Mouse (Mus musculus) layer of hippocampus, adult 9-11 months (tissue): Measurements from ENCODE around the gene Terb2.
A peak's percentile ranks its signal among the peaks of the same experiment; 100 is the strongest.

ENCODE experiments used
- DNase-seq: peaks from one replicate; pipeline ENCODE4 v3.0.0; 2022

Gene Terb2

DNA sequence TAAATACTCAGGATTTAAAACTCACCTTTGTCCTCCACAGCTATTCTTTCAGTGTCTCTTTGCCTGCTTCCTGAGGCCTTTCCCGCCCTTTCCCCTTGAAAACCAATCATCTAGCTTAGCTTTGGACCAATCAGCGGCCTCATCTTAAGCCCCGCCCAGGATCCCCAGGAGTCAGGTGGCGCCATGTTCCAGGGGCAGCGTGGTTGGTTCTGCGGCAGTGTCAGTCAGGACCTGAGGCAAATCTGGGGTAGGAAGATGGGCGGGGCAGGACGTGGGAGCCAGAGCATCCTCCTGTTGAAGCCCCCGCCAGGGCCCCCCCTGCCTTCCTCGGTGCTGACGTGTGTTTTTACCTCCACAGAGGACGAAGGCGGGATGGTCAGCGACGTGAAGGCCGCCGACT is at the start of gene Terb2, which contains the start of gene Patl2:
TSS of gene Terb2 (plus strand) at position 167 of the 400 bp plus-strand sequence.
TSS of gene Patl2 (minus strand) at position 84 of the 400 bp plus-strand sequence.
- DNase-seq: no peak

DNA sequence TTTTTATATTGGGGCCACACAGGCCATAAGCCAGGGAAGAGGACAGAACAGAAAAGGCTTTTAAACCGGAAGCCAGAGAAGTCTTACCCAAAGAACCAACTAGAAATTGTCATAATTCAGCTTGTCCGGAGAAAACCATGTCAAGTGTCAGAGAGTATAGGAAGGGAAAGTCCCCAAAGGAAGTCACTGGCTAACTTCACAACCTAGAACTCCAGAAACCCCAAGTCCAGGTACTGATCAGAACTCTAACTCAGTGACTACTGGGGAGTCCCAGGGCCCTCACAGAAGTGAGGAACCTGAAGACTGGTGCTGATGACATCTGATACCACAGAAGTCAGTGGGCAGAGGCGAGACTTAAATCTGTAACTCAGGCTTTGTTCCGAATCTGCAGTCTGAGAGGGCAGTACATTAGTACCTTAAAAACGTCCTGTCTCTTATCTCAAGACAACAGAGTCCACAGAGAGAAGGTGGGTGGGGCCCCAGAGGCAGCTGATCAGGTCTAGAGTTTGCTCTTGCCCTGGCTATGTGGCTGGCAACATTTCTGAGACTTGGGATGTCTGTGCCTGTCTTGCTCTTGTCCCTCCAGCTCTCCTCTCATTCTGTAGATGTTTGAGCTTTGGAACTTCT is 48.1 kb upstream of the Terb2 start:
- DNase-seq: no peak

DNA sequence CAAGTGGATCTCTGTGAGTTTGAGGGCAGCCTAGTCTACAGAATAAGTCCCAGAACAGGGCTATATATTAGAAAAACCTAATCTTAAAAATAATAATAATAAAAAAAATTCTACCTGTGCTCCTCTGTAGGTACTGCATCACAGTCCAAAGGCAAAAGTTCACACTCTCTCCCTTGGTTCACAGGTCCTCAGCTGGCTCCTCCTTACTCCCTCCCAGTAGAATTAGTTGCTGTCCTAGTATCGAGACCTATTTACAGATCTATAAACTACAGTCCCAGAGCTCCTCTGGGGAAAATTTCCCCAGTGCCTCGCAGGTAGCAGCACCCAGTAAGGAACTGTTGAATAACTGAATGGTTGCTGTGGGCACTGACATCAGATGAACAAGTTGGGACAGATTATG is 45.3 kb upstream of the Terb2 start:
- DNase-seq: no peak

DNA sequence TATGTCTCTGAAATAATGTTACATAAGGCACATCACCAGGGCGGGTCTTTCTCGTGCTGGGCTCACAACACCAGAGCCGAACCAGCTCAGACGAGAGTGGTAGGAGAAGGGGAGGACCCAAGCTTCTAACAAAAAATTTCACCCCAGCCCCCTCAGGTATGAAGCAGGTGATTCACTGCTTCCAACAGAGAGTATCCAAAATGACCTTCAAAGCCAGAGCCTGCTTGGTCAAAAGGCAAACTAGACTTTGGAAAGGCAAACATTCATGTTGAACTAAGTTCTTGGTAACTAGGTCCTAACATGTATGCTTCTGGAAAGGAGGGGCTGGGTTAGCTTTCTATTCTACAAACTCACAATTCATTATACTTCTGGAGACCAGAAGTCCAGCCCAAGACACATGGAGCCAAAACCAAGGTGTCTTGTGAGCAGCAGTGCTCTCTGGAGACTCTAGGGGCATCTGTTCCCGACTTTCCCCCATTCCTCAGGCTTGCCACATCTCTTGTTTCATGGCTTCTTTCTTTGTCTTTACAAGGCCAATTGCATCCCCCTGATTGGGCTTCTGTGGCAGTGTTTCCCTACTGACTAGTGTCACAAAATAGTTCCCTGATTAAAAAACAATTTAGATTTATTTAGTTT is 44.6 kb upstream of the Terb2 start:
- no peak for DNase-seq

DNA sequence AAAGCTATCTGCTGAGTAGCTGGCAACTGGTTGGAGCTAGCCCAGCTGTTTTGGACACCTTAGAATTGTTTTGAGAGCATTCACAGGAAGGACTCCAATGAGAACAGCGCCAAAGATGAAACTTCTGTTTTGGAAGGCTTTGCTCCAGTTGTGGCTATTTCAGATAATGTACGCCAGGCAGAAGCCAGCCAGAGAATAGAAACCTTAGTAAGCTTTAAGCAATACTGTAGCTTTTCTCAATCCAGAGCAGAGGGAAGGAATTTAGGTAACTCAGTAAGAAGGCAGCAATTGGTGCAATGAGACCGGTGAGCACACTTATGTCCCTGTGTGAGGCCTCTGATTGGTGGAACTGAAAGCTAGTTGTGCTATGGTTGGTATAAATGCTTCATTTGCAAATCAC is 43.0 kb upstream of the Terb2 start:
- DNase-seq: no peak

DNA sequence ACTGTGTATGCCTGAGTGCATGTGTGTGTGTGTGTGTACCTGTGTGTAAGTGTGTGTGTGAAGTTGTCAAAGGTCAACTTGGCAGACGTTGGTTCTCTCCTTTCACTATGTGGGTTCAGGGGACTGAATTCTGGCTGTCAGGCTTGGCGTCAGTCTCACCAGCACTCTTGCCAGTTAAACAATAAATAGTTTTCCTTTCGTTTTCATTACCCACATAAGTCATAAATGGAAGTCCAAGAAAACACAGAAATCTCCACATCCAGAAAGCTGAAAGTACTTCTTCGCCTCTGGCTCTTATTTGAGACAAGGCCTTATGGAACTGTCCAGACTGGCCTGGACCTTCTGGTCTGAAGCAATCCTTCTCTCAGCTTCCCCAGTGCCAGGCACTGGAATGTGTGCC is 40.3 kb upstream of the Terb2 start:
- DNase-seq: no peak

DNA sequence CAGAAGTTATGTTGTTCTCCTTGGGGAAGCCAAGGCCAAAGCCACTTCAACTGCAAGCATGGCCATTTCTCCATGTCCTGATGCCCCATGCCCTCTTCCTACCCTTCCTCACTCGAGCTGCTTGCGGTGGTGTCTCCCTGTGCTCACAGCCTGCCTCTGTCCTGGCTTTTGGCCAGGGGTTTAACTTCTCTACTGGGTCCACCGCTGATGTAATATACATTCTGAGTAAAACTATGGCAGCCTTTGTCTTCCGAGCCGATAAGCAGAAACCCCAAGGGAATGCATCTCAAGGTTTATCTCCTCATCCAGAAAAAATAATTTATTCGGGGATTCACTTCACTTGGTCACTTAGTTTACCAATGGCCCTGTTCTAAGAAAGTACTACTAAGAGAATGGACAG is 39.4 kb upstream of the Terb2 start:
- peak; percentile 63 for DNase-seq

DNA sequence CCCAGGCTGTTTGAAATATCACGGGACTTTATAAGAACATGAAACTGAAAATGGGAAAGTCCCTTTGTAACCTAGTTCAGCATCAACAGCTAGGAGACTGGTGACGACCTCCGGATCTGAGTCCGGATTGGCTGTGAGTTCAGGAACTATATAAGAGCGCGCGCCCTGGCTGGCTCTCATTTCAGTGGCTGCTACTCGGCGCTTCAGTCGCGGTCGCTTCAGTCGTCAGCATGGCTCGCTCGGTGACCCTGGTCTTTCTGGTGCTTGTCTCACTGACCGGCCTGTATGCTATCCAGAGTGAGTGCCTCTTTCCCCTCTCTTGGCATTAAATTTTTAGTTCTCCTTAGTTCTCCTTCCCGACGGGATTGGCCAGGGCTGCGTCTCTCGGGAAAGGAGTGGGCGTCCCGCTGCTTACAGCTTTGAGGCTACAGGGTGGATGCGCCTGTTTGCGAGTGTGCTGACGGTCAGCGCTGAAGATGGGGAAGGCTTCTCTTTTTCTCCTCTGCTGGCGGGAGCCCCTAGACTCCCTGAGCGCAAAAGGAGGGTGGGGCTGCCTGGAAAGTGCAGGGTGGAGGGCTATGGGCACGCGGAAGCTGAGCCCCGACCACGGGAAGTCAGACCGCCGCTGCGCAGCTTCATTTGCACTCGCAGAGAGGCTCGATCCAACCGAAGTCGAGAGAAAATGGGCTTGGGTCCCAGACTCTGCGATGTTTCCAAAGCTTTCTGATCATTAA is 38.4 kb upstream of the Terb2 start, which contains the start of gene B2m:
TSS of gene B2m (plus strand) at position 179 of the 734 bp plus-strand sequence.
- DNase-seq: peak; percentile 96

DNA sequence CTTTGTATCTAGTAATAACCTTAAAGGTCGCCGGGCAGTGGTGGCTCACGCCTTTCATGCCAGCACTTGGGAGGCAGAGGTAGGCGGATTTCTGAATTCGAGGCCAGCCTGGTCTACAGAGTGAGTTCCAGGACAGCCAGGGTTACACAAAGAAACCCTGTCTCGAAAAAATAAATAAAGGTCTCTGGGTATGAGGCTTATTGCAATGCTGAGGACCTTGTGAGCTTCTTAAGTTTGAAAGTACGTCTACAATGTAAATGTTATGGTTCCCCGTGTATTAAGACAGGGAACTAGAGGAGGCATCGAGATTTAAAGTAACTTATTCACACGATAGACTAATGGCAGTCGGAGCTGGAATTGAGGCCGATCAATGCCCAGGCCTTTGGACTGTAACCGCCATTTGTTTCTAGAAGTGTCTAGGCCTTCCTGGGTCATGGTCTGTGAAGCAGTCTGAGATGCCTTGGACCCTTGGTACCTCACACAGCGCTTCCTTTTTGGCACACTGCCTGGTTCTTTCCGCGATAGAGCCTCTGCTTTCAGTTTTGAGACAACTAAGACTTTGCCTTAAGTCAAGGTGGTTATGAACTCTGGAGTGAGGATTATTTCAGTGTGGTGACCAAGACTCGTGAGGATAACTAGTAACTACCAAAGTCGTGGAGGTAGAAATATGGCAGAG is 37.7 kb upstream of the Terb2 start:
- peak; percentile 67 for DNase-seq

DNA sequence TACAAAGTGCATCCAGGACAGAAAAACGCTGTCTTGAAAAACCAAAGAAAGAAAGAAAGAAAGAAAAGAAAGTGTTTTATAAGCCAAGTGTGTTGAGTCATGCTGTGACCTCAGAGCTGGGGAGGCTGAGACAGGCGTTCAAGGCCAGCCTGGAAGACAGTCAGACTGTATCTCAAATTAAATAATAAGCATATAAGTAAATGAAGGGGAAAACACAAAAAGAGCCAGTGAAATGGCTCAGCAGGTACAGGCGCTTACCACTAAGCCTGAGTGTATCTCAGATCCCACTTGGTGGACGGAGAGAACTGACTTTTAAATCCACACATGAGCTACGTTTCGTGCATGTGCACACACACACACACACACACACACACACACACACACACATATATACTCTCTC is 36.8 kb upstream of the Terb2 start:
- DNase-seq: no peak

DNA sequence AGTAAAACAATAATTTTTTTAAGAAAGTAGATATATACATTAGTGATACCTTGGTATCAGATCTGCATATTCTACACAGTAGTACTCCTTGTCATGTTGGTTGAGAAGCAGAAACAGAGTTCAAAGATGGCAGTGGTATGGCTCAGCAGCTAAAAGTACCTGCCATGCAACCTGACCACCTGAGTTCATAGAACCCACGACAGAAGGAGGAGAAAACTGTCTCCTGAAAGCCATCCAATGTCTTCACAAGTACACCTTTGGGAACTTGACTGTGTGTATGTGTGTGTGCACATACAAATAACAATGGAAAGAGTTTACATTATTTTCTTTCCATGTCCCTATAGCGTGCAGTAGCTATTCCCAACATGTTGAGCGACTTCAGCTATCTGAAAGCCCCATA is 36.4 kb upstream of the Terb2 start:
- DNase-seq: no peak

DNA sequence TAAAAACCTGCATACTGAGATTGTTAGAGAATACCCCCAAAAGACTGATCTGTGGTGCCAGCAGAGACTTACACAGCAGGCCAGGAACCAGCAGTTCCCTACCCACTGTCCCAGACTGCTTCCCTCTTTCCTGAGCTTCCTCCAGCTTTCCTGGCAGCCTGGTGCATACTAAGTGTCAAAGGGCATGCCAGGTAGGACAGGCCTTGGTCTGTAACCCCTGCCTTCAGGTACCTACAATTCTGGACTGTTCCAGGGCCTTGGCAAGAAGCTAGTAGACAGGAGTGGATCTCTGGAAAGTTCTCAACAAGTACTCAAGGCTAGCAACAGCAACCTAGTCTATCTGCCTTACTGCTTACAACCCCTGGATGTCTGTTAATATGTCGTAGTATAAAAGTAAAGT is 34.9 kb upstream of the Terb2 start:
- no peak for DNase-seq

DNA sequence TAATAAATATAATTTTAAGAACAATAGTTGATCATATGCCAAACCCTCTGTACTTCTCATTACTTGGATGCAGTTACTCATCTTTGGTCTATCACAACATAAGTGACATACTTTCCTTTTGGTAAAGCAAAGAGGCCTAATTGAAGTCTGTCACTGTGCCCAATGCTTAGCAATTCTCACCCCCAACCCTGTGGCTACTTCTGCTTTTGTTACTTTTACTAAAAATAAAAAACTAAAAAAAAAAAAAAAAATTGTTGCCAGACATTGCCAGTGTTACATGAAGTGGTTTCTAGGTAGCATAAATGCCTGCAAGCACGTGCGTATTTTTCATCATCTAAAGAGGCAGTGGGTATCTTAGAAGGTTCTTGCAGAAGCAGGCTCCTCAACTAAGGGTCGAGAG is 33.2 kb upstream of the Terb2 start:
- DNase-seq: no peak

DNA sequence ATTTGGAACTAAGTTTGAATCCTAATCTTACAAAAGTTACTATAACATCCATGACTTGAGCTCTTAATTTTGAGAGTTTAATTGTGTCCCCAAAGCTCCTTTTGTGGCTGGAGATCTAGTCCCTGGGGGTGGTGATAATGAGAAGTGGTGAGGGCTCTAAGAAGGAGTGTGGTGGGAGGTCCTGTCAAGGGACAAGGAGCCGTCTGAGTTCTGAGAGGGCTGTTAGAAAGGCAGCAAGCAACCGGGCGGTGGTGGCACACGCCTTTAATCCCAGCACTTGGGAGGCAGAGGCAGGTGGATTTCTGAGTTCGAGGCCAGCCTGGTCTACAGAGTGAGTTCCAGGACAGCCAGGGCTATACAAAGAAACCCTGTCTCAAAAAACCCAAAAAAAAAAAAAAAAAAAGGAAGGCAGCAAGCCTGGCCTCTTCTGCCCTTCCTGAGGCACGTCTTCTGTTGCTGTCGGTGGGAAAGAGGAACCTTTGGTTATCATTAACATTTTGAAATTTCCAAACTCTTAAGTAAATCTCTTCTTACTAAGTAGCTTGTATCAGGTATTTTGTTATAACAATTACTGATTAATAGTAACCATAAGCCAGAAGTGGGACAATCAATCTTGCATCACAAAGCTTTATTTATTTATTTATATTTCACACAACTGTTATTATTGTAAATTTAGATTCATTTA is 32.2 kb upstream of the Terb2 start:
- no peak for DNase-seq

DNA sequence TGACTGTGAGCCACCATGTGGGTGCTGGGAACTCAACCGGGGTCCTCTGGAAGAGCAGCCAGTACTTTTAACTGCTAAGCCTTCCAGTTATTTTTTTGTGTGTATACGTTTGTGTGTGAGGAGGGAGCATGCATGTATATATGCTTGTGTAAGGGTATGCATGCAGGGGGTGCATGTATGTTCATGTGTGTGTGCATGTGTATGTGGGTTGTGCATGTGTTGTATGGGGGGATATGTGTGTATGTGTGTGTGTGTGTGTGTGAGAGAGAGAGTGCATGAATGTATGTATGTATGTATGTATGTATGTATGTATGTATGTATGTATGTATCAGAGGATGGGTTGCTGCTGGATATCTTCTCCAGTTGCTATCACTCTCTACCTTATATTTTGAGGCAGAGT is 31.6 kb upstream of the Terb2 start:
- DNase-seq: no peak

DNA sequence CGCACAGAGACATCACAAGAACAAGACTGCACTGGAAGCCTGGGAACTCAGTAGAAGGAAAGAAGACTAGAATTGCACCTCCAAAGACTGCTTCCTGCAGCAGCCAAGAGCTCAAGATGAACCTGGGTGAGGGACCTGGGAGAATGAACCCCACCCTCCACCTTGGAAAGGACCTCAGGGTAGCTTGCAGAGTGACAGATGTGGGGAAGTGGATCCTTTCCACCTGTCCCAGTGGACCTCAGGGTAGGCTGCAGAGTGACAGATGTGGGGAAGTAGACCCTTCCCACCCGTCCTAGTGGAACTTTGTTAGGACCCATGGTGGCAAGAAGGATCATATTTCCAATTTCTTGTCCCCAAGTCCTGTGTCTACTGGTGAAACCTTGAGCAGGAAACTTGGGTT is 30.8 kb upstream of the Terb2 start:
- DNase-seq: no peak

DNA sequence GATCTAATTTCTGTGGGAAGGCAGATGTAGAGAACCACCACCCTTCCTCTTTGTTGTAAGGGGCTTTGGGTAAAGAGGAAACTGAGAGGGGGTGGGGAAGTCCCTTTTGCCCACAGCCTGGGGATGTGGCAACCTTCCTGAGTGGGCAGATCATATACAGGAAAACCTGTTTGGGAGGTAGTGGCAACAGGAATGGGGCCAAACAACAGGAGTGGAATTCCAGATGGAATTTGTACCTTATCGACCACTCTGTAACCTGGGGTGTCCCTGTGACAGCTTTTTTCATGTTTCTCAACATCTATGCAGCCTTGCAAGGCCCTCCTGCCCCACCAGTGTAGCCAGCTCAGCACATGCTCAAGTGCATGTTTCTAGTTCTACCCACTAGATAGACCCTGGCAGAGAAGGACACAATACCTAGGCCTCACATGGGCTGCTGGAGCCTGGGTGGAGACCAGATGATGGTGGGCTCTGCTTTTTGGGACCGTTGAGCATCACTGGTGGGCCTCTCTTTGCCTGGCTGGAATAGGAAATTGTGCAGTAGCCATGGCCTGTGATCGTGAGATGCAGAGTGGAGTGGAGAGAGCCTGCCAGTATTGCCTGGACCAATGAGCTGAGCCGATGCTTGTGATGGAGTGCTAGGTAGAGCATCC is 29.9 kb upstream of the Terb2 start:
- DNase-seq: peak; percentile 54

DNA sequence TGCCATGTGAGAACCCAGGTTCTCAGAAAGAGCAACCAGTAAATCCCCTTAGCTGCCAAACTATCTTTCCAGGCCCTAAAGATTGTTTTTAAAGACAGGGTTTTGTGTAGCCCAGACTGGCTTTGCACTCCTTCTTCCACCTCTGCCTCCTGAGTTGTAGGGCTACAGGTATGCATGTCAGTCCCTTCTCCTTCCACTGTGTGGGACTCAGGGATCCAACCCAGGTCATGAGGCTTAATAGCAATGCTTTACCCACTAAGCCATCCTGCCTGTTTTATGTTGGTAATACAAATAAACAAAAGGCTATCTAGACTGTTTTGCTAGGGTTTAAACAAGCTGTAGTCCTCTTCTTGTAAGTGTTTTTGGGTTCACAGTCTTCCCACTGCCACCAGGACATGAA is 28.5 kb upstream of the Terb2 start:
- DNase-seq: no peak

DNA sequence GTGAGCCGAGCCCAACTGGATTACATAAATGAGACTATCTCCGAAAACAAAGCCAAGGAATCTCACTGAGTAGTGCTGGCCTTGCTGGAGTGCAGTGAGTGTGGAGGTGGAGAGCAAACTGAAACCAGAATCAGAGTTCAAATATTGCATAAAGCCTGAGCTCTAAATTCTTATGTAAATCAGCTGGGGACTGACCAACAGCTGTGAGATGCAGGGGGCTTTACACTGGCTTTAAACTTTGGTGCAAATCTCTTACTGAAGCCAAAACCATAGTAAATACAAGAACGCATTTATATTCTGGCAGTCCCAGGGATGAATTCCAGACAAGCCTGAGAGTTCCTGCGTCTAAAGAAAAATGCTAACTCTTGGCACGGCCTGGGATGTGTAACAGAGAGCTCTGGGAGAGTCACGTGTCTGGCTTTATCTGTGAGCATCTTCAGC is 27.7 kb upstream of the Terb2 start:
- DNase-seq: no peak

DNA sequence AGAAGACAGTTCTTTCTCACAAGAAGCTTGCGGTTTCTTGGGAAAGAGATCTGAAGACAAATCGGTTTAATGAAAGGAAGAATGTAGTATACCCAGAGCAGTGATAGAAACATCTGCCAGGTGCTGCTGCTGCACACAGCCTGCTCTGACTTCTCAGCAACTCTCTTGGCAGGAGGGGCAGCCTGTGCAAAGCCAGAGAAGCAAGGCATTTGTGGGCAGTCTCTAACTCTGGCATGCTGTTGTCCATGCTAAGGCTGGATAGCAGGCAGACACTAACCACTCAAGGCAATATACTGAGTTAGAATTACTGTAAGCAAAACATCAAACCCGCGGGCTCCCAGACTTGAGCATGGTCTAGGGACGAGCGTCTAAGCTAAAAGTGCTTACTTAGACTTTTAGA is 26.4 kb upstream of the Terb2 start:
- no peak for DNase-seq

DNA sequence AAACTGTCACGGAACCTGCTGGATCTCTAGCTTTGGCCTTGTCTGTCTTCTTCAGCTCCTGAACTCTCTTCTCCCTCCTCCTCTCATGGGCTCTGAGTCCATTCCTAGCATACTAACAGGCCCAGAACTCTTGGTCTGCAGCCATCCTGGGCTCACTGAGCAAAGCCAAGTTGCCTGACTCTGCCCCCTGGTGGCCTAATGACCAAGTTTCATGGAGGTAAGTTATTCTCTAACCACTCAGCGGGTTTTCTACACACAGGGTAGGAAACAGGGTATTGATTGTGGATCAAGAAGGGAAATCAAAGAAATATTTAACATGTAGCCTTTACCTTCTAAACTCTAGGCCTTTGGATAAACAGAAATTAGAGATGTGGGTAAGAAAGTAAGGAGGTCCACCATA is 25.4 kb upstream of the Terb2 start, which contains the start of gene Trim69:
TSS of gene Trim69 (plus strand) at position 21 of the 400 bp plus-strand sequence.
- peak; percentile 66 for DNase-seq

DNA sequence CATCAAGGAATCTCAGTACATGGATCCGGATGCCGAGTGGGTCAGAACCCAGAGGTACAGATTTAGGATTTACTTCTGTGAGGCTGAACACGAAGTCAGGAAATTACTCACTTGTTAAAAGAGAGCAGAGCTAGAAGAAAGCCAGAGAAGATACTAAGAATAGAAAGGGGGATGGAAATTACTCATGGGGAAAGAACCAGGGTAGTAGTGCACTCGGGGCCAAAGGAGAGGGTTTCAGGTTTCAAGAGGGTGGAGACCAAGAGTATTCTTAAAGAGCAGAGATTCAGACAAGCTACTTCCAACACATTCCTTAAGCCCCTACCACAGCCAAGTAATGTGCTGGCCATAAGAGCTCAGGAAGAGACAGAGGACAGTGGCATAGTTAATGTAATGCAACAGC is 24.5 kb upstream of the Terb2 start:
- DNase-seq: no peak
